Mouse (Mus musculus) fibroblast of lung, adult 2 months (primary cell): ENCODE results near the gene Wbp4.
A peak's percentile ranks its signal among the peaks of the same experiment; 100 is the strongest.
"Not testable (repeated sequence)": the region's sequence is repeated elsewhere in the genome, so short reads cannot be mapped to it uniquely, and the experiment has no call there.

Experiments used
- DNase-seq: peaks from one replicate; pipeline ENCODE4 v3.0.0-alpha.2; 2011; ENCODE audit warnings: low read depth

Gene Wbp4

DNA sequence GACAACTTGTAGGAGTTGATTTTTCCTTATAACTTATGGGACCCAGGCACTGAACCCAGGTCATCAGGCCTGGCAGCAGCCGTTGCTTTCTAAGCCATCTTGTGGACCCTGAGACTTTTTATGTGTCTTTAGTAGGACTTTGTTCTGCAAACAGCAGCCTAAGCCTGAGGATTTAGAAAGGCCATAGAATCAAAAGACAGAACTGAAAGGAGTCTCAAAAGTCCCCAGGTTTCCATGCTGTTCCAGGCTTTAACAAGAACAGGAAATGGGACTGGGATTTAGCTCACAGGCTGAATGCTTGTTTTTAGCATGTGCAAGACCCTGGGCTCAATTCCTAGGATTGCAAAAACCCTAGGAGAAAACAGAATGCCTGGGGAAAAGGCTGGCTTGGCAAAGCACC lies 26.5 kb upstream of the Wbp4 start:
- DNase-seq = no peak

DNA sequence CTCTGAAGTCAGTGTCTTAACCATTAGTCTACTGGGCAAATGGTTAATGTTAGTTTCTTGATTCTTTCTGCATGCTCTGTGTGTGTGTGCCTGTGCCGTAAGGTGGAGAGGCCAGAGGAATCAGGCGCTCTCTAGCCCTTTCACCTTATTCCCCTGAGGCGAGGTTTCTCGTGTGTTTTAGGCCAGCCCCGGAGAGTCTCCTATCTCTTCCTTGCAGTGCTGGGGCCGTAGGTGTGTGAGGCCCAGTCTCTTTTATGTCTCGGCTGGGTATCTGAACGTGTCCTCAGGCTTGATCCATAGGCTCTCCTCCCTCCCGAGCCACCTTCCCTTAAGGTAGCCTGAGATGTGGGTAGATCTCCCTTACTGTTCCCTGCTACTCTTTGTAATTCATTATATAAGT lies 24.9 kb upstream of the Wbp4 start:
- DNase-seq = no peak

DNA sequence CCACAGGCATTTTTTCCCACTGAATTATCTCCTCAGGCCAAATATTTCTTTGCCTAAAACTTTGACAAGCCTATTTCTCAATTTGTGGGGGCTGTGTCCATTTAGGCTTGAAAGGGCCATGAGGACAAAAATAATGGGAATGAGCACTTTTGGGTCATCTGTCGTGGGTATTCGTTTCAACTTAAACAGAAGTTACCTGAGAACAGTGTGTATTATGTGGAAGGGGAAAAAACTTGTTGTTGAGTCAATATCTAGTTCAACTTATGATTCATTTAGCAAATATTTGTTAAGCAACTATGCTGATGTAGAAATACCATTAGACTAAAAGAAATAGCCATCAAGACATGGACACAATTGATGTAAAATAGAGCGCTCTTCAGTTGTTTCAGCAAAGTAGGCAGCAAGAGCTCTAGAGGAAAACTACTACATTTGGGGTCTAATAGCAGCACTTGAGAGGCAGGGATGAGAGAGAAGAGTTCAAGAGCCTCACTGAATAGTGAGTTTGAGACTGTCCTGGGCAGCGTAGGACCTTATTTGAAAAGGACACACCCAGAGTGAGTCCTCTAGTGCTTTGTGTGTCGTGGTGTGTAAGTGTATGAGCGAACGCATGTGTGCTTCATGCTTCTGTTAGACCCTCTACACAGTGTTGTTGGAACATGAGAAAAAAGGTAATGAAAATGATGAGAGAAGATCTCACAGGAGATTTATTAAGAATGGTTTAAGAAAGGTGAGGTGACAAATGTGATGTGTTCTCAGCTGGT lies 23.1 kb upstream of the Wbp4 start:
- no peak for DNase-seq

DNA sequence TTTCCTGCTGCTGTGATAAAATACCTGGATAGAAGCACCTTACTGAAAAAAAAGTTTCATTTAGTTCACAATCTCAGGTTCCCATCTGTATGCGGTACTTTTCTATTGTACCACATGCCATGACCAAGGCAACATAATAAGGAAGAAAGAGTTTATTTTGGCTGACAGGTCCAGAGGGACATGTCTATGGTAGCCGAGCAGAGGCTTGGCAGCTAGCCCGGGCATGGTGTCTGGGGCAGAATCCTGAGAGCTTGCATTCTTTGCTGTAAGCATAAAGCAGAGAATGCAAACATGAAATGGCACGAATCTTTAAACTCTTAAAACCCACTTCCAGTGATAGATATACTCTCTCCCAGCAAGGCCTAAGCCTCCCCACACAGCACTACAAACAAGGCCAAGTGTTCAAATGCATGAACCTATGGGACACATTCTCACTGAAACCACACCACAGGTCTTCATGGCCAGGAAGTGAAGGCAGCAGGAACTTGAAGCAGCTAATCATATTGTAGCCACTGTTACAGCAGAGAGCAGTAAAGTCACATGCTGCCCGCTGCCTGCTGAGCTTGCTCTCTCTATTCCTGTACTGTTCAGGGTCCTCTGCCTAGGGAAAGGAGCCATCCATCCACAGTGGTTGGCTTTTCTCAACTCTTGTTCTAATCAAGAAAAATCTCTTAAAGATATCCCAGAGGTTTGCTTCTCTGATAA lies 22.2 kb upstream of the Wbp4 start:
- DNase-seq = no peak

DNA sequence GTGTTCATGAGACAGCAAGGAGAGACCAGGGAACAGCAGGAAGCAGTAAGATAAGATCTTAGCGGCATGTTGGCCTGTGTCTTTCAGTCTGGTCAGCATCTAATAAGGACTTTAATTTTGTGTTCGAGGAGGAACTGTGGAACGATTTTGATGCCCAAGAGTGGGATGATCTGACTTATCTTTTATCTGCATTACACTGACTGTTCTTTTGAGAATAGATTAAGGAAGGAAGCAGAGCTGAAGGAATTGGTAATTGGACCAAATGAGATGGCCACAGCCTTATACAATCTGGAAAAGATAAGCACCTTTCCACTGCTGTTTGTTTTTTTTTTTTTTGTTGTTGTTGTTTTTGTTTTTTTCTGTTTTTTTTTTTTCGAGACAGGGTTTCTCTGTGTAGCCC lies 19.4 kb upstream of the Wbp4 start:
- DNase-seq = no peak

DNA sequence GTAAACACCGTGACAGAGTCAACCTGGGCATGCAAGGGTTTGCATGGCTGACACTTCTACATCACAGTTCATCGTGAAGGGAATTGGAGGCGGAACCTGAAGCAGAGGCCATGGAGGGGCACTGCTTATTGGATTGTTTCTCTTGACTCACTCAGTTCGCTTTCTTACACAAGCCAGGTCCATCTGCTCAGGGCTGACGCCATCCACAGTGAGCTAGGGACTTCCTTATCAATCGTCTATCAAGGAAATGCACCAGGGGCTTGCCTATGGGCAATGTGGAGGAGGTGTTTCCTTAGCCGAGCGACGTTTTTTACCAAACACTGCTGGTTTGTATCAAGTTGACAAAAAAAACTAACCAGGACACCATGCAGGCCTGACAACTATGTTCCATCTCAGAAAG lies 18.0 kb upstream of the Wbp4 start:
- no peak for DNase-seq

DNA sequence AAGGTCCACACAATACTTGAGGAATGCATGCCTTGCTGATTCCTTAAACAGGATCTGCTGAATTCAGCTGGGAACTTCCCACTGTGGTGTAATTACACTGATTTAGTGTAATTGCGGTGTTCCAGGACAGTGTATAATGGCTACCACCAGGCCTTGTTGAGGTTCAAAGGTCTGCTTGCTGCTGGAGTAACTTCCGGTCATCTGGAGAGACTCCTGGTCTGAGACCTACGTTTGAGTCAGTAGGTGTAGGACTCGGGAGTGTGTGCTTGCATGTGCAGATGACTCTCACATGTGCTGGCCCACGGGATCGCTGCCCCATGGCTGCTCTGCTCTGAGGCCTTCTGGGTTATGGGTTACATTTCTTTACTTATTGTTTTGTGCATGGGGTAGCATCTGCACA lies 13.0 kb upstream of the Wbp4 start:
- no peak for DNase-seq

DNA sequence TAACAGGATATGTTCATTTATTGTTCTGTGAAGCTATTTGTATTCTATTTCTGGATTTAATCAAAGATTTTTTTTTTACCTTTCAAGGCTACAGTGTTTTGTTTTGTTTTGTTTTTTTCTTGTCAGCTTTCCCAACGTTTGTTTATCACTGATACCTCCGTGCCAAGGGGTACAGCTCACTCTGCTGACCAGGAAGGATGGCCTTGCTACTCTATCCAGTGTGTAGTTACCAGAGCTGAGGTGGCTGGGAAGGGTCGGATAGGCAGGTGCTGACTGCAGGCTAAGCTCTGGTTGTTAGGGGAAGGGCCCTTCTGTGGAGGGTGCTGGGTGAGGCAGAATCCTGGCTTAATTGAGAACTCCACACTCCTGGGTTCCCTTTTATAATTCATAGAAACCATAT lies 8.9 kb upstream of the Wbp4 start:
- no peak for DNase-seq

DNA sequence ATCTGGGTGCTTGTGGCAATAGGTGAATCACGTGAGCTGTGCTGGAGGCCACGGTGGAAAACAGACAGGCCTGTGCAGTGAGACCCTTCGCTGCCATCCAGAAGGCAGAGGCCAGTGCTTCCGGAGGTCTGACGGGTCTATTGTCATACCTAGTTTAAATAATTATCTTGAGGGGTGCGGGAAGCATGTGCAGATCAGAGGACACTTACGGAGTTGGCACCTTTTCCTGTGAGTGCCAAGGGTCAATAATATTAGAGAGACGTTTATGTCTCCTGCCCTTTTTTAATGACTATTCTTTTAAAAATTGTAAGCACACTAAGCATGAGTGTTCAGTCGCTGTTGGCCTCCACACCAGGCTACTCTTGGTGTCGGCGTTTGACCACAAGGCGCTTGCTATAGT lies 7.8 kb upstream of the Wbp4 start:
- no peak for DNase-seq

DNA sequence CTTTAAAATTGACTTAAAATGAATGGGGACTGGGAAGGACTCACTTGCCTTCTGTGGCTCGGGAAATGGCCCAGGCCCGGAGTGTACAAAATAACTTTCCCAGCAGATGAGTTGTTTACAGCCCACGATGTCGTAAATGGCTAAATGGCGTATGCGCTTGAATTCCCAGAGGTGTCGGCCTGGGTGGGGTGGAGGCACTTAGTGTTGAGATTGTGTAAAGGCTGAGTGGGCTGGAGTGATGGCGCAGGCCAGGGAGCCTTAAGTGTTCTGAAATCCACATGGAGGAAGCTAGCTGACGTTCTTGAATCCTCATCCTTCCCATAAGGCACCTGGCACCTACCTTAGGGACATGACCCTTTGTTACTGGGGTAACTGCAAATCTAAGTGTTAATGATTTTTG lies 7.2 kb upstream of the Wbp4 start:
- DNase-seq = no peak

DNA sequence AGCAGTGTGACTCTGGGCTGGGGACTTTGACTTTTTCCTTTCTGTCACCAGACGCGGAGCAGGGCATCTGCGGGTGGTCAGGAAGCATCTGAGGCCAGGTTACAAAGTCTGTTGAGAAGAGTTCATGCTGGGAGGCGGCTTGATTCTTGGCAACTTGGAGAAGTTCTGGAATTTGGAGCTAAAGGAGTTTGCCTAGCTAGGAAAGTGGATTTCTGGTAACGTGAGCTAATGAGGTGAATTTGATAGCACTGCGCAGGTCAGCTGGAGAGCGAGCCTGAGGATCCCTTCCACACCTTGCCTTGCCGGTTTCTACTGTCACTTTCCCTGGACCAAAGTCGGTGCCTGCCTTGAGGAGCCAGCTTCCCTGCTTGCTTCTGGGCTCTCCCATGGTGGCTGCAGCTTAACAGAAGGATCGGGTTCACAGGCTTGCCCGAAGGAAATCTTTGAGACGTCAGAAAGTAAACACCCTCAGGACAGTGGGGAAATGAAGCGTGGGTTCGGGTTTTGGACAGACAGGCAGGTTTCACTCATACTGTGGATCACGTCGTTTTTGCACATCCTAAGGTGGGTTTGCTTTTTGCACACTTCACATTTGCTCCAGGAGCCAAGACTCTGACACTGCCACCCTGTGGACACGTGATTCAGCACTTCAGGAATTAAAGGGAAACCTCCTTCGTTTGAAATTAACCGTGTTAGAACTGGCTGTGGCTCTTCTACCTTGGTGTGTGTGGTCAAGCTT lies 5.8 kb upstream of the Wbp4 start:
- DNase-seq = no peak

DNA sequence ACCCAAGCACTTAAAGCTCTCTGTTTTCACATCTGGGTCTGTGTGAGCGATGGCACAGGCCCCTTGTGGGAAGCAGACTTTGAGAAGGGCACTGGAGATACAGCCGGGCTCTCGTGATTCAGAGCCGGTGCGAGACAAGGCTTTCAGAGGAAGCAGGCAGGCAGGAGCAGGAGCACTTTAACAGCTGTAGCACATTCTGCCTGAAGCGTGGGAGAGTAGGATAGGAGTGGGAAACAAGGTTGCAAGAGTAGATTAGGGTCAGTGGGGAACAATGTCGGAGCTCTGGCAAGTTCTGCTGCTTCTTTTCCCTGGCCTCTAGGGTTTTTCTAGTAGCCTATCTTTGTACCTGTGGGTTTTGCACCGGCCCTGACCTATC lies 5.3 kb upstream of the Wbp4 start:
- no peak for DNase-seq

DNA sequence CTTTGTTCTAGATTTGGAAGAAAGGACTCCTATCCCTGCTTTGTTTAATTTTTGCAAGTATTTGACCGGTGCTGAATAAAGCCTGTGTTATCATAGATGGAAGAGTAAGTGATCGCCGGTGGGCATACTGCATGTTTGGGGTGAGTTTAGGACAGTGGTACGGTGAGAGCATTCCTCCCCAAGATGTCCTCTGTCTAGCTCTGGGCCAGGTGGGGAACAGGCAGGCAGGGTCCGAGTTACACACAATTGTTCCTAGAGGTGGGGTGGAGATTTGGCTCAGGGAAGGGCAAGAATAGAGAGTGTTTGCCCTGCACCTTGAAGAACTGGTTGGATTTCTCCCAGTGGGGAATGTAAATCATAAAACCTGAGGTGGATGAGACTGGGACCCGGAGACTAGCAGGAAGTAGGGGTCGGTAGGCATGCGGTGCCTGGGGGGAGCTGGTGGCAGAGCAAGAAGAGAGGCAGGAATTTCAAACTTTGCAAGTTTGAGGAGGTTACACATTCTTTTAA lies 2.3 kb upstream of the Wbp4 start:
- DNase-seq = no peak

DNA sequence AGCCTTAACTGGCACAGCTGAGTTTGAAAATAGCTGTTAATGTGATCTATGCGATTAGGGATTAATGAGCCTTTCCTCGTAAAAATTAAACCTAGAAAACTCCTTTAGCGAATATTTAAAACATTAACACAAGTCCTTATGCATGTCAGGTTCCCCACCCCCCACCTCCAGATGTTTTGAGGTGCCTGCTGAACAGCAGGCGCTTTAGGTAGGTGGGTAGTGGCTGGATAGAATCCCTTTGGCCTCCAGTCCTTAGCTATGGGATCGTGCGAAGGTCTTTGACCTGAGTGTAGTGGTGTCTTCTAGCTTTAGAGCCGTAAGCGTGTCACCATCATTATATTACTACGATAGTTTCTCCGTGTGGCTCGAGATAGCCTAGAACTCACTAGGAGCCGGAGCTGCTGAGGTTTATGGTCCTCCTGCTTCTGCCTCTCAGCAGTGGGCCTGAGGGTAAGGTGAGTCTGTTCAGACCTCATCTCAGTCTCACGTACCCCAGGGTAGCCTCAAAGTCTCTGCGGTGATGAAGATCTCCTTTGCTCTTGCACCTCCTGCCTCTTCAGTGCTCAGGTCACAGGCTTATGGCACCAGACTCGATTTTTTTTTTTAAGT lies 1.5 kb upstream of the Wbp4 start:
- no peak for DNase-seq

DNA sequence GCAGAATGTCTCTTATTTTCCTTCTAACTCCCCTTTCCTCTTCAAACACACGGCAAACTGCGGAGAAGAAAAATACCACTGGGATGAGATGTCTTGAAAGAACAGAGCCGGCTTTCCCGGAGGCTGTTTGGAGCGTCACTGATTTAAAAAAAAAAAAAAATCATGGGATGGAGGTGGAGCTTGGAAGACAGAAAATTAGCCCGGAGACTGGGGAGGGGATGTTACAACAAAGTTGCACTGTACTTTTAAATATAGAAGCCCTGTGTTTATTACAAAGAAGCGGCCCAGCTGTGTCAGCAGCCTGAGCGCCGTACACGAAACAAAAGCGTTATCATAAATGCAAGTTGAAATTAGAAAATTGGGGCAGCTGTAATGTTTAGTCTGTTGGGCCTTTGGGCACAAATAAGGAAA lies 936 bp upstream of the Wbp4 start:
- DNase-seq = peak; percentile 58

DNA sequence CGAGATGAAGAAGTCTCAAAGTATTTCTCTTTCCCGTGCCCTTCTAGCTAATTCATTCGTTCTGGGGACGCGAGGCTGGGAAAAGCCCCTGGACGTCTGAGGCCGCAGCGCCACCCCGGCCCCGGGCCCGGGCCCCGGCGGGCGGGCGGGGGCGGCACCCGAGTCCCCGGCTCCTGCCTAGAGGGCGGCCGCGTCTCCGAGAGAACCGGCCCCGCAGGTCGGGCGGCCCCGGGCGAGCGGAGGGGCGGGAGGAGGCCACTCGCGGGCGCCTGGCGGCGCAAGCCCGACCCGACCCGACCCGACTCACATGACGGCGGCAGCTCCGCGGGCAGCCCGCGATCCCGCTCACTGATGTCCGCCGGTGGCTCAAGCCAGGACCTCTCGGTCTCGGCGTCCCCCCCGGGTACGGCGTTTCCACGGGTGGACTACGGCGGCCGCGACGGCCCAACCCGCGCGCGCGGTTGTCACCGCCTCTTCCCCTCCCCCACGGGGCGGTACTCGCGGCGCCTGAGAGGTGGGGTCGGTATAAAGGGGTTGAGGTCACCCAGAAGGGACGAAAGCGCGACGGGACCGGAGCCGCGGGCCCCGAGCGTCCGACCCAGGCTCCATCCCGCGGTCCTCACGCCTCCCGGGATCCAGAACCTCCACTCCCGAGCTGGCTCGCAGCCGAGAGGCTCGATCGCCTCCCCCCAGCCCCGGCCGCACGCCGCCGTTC lies 539 bp downstream of the Wbp4 start, which contains the start of gene Elf1:
Gene Elf1 (plus strand): TSS at position 571 of the 715 bp plus-strand sequence.
- DNase-seq = no peak

DNA sequence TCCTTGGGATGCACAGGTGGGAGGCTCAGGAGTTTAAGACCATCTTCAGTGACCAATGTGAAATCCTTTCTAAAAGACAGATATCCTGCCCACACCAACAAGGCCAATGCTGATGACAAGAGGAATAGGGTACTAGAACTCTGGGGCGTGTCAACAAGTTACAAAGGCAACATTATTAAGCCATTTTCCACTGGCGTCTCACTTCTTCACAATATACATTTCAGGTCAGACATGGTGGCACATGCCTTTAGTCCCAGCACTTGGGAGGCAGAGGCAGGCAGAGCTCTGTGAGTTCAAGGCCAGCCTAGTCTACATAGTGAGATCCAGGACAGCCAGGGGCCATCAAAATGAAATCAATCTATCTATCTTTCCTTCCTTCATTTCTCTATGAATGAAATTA lies 7.9 kb downstream of the Wbp4 start:
- DNase-seq = no peak

DNA sequence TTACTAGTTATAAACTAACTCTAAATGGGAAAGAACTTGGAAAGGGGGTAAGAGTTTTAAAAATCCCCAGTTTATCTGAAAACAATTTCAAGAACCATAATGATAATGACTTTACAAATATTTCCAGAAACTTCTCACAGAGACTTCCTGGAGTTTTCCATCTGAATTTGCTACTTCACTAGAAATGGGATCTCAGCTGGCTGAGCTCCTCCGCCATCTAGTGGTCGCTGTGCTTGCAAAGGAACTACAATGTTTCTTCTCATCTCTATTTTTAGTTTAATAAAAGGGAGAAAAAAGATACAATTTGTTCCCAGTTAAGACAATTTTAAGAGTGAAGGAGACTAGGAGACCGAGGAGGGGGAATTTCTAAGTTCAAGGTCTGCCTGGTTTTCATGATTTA lies 13.7 kb downstream of the Wbp4 start:
- no peak for DNase-seq

DNA sequence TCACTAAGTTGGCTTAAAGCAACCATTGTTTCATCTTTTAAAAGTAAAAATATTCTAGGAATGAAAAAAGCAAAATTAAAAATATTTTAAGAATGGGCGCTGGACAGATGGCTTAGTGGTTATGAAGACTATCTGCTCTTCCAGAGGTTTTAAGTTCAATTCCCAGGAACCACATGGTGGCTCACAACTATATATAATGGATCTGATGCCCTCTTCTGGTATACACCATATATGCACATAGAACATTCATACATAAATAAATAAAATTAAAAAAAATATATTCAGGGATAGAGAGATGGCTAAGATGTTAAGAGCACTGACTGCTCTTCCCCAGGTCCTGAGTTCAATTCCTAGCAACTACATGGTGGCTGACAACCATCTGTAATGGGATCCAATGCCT lies 15.7 kb downstream of the Wbp4 start:
- no peak for DNase-seq

DNA sequence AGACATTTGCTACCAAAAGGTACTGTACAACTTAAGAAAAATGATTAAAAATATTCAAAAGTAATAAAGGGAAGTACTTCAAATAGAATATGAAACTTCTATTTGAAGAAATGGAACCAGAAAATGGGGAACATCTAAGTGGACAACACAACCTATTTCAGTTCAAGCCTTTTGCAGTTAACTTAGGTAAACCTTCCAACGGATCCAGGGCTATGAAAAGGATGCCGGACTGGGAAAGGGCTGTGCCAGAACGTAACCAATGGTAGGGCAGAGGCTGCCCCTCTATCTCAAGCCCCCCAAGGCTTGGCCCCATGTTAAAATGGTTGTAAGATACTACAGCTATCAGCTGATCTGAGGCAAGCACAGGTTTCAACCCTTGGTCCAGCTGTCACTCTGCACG lies 20.3 kb downstream of the Wbp4 start:
- DNase-seq = no peak

DNA sequence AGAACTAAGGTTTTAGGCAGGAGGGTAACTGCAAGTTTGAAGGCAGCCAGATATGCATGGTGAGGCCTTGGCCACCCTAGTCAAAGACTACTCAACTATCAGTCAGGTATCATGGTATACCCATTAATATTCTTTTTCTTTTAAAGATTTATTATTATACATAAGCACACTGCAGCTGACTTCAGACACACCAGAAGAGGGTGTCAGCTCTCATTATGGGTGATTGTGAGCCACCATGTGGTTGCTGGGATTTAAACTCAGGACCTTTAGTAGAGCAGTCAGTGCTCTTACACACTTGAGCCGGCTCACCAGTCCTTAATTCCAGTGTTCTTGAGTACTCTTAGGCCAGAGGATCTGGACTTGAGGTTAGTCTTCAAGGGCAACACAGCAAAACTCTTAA lies 20.9 kb downstream of the Wbp4 start:
- no peak for DNase-seq

DNA sequence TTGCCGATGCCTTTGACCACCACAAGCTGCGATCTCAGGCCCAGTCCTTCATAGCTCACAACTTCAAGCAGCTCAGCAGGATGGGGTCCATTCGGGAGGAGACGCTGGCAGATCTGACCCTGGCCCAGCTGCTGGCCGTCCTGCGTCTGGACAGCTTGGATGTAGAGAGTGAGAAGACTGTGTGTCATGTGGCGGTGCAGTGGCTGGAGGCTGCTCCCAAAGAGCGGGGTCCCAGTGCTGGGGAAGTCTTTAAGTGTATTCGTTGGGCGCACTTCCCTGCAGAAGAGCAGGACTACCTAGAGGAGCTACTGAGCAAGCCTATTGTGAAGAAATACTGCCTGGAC lies 28.8 kb downstream of the Wbp4 start:
- DNase-seq = not testable (repeated sequence)
